Mouse (Mus musculus): Measurements from ENCODE around the gene Cryzl1.

Gene Cryzl1

GRCm38 (mm10) chr16:91646681-91647419 lies 81.9 kb downstream of the Cryzl1 start, which contains the start of gene Gart:
TSS of gene Gart (minus strand) at chr16:91646952.
- intact Hi-C loops (cut with DNase I), result loop anchor here (5.0 kb wide), 1 partner anchor 50 kb away; the partner anchor contains the start of gene Tmem50b

- intact Hi-C loops (cut with DNase I), result loop anchor here (5.0 kb wide), 1 partner anchor 49 kb away; the partner anchor contains the start of gene Tmem50b
These were observed 82.7 kb downstream of the Cryzl1 start for GRCm38 (mm10) chr16:91645995-91646602.

GRCm38 (mm10) chr16:91645420-91645819 lies 83.4 kb downstream of the Cryzl1 start:
- intact Hi-C loops (cut with DNase I), result loop anchor here (5.0 kb wide), 1 partner anchor 48 kb away; the partner anchor contains the start of gene Tmem50b

GRCm38 (mm10) chr16:91644901-91645300 lies 83.9 kb downstream of the Cryzl1 start:
- intact Hi-C loops (cut with DNase I), result loop anchor here (5.0 kb wide), 1 partner anchor 48 kb away; the partner anchor contains the start of gene Tmem50b

GRCm38 (mm10) chr16:91640171-91640570 lies 88.6 kb downstream of the Cryzl1 start:
- intact Hi-C loops (cut with DNase I), result no loop called here

GRCm38 (mm10) chr16:91639636-91640035 lies 89.1 kb downstream of the Cryzl1 start:
- intact Hi-C loops (cut with DNase I), result no loop called here
